In the genomic region with DNA sequence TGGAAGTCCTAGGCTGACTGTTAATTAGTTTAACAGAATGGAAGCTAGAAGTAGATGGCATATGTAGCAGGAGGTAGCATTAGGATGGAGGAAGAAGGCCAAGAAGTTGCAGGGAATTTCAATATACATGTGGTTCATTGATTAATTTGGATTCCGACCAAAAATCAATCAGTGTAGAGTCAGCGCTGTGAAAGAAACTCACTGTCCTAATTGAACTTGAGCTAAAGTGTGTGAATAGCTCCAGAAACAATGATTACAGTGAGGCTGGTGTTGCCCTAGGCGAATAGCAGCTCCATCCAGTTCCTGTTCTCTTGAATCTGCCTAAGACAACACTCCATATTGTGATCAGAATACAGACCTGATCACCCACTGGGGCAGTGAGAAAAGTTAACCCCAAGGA, we compare ENCODE assay signal across 26 mouse cellular contexts.
DNase-seq lines count a peak whose midpoint lies in the region; ATAC-seq and TF ChIP-seq lines count a peak whose summit lies in the region.
"Had no signal": no experiment of that assay in that cellular context is flagged by ENCODE, and none has a peak within 500 bp of the region (broad histone marks: within the 10 kb centered on the region; RNA-seq: fewer than 3 reads in every experiment).

No protein-coding gene starts in this region.

- peak; percentile 73 for ATAC-seq in hindbrain, embryonic 13.5 days (ENCODE audit: low FRiP score)
- no peak for ATAC-seq in hindbrain, embryonic 12.5 days (ENCODE audit: low FRiP score)
- ATAC-seq in midbrain, embryonic 16.5 days: peak; percentile 76
- no peak for ATAC-seq in midbrain, embryonic 13.5 days
- ATAC-seq in forebrain, embryonic 14.5 days: peak; percentile 92
- ATAC-seq in midbrain, postnatal 0 days (ENCODE audit: low FRiP score): no peak
- ATAC-seq: intestine, embryonic 15.5 days; Patski had no signal

- peak; percentile 79 for DNase-seq in forebrain, embryonic 14.5 days (ENCODE audit: low spot score)
- peak; percentile 63 for DNase-seq in midbrain, postnatal 0 days (ENCODE audit: low spot score)
- no peak for DNase-seq in right cerebral cortex, adult 18-20 months
- DNase-seq in kidney, postnatal 4 days: no peak
- DNase-seq: adrenal gland, adult 8-10 months; cerebellum, adult 18-20 months; cerebellum, postnatal 25 days; embryo, embryonic 11 days; heart, postnatal 4 days; kidney, adult 9 months; kidney, postnatal 14 days; liver, embryonic 13.5 days; lung, adult 2 months; right cerebral cortex, postnatal 25 days; spleen, adult 18-20 months had no signal

- no peak overlapping the region for H3K4me3 ChIP-seq in hindbrain, embryonic 13.5 days
- no peak overlapping the region for H3K4me3 ChIP-seq in hindbrain, embryonic 12.5 days
- no peak overlapping the region for H3K4me3 ChIP-seq in midbrain, embryonic 16.5 days (ENCODE audit: low read depth, low read length)
- H3K4me3 ChIP-seq in midbrain, embryonic 13.5 days (replicated peaks): no peak overlapping the region
- no peak overlapping the region for H3K4me3 ChIP-seq in forebrain, embryonic 14.5 days (ENCODE audit: low read depth, low read length)
- no peak overlapping the region for H3K4me3 ChIP-seq in midbrain, postnatal 0 days (ENCODE audit: low read depth, low read length)
- H3K4me3 ChIP-seq: embryonic facial prominence, embryonic 13.5 days; erythroblast, embryonic 14.5 days; heart, embryonic 10.5 days; intestine, embryonic 15.5 days; layer of hippocampus, adult 2 months; liver, embryonic 13.5 days; neural tube, embryonic 12.5 days had no signal

- no peaks in the 10 kb centered on the region for H3K27me3 ChIP-seq in hindbrain, embryonic 13.5 days
- no peaks in the 10 kb centered on the region for H3K27me3 ChIP-seq in hindbrain, embryonic 12.5 days
- H3K27me3 ChIP-seq in midbrain, embryonic 16.5 days (ENCODE audit: control insufficient read depth, insufficient read depth, low read depth, low read length): no peaks in the 10 kb centered on the region
- no peaks in the 10 kb centered on the region for H3K27me3 ChIP-seq in midbrain, embryonic 13.5 days
- H3K27me3 ChIP-seq in forebrain, embryonic 14.5 days (replicated peaks; ENCODE audit: control insufficient read depth, insufficient read depth, low read length): no peaks in the 10 kb centered on the region
- H3K27me3 ChIP-seq in midbrain, postnatal 0 days (ENCODE audit: insufficient read depth, low read length): no peaks in the 10 kb centered on the region
- H3K27me3 ChIP-seq: embryonic facial prominence, embryonic 13.5 days; intestine, embryonic 15.5 days; liver, embryonic 13.5 days; neural tube, embryonic 12.5 days had no signal

- H3K9ac ChIP-seq in hindbrain, embryonic 13.5 days: no peak overlapping the region
- no peak overlapping the region for H3K9ac ChIP-seq in hindbrain, embryonic 12.5 days
- no peak overlapping the region for H3K9ac ChIP-seq in midbrain, embryonic 16.5 days (ENCODE audit: low read depth, low read length)
- H3K9ac ChIP-seq in midbrain, embryonic 13.5 days (replicated peaks): no peak overlapping the region
- H3K9ac ChIP-seq in forebrain, embryonic 14.5 days (ENCODE audit: low read length): no peak overlapping the region
- H3K9ac ChIP-seq in midbrain, postnatal 0 days (replicated peaks; ENCODE audit: low read length, poor library complexity, severe bottlenecking): no peak overlapping the region
- H3K9ac ChIP-seq: embryonic facial prominence, embryonic 13.5 days; intestine, embryonic 15.5 days; liver, embryonic 13.5 days; neural tube, embryonic 12.5 days had no signal

- no peaks in the 10 kb centered on the region for H3K9me3 ChIP-seq in hindbrain, embryonic 13.5 days
- no peaks in the 10 kb centered on the region for H3K9me3 ChIP-seq in hindbrain, embryonic 12.5 days (replicated peaks)
- no peaks in the 10 kb centered on the region for H3K9me3 ChIP-seq in midbrain, embryonic 16.5 days (replicated peaks; ENCODE audit: control insufficient read depth, low read length, poor library complexity, severe bottlenecking)
- no peaks in the 10 kb centered on the region for H3K9me3 ChIP-seq in midbrain, embryonic 13.5 days
- H3K9me3 ChIP-seq in forebrain, embryonic 14.5 days (replicated peaks; ENCODE audit: control insufficient read depth, low read length): no peaks in the 10 kb centered on the region
- no peaks in the 10 kb centered on the region for H3K9me3 ChIP-seq in midbrain, postnatal 0 days (ENCODE audit: low read length)
- H3K9me3 ChIP-seq: embryonic facial prominence, embryonic 13.5 days; heart, embryonic 10.5 days; intestine, embryonic 15.5 days; liver, embryonic 13.5 days; neural tube, embryonic 12.5 days had no signal

- H3K36me3 ChIP-seq in hindbrain, embryonic 13.5 days: no peaks in the 10 kb centered on the region
- no peaks in the 10 kb centered on the region for H3K36me3 ChIP-seq in hindbrain, embryonic 12.5 days
- no peaks in the 10 kb centered on the region for H3K36me3 ChIP-seq in midbrain, embryonic 16.5 days (ENCODE audit: control insufficient read depth, insufficient read depth, low read length)
- H3K36me3 ChIP-seq in midbrain, embryonic 13.5 days: no peaks in the 10 kb centered on the region
- no peaks in the 10 kb centered on the region for H3K36me3 ChIP-seq in forebrain, embryonic 14.5 days (ENCODE audit: control insufficient read depth, insufficient read depth, low read length)
- H3K36me3 ChIP-seq in midbrain, postnatal 0 days (ENCODE audit: insufficient read depth, low read length): no peaks in the 10 kb centered on the region
- H3K36me3 ChIP-seq: embryonic facial prominence, embryonic 13.5 days; heart, embryonic 10.5 days; intestine, embryonic 15.5 days; liver, embryonic 13.5 days; neural tube, embryonic 12.5 days had no signal

- H3K4me2 ChIP-seq in hindbrain, embryonic 13.5 days: no peak overlapping the region
- no peak overlapping the region for H3K4me2 ChIP-seq in hindbrain, embryonic 12.5 days (replicated peaks)
- H3K4me2 ChIP-seq in midbrain, embryonic 16.5 days (ENCODE audit: low read length): no peak overlapping the region
- H3K4me2 ChIP-seq in midbrain, embryonic 13.5 days (replicated peaks): no peak overlapping the region
- no peak overlapping the region for H3K4me2 ChIP-seq in forebrain, embryonic 14.5 days (ENCODE audit: low read length)
- H3K4me2 ChIP-seq in midbrain, postnatal 0 days (ENCODE audit: low read depth, low read length, poor library complexity, severe bottlenecking): no peak overlapping the region
- H3K4me2 ChIP-seq: embryonic facial prominence, embryonic 13.5 days; intestine, embryonic 15.5 days; liver, embryonic 13.5 days; neural tube, embryonic 12.5 days had no signal

- no peak for TF ChIP-seq CTCF in midbrain, postnatal 0 days (IDR thresholded peaks at IDR 0.05)

- 75% methylated on average over 3 of the region's 3 CpGs for WGBS in hindbrain, embryonic 13.5 days
- 78% methylated on average over 3 of the region's 3 CpGs for WGBS in hindbrain, embryonic 12.5 days
- 73% methylated on average over 3 of the region's 3 CpGs for WGBS in midbrain, embryonic 16.5 days
- WGBS in midbrain, embryonic 13.5 days: 79% methylated on average over 3 of the region's 3 CpGs
- 52% methylated on average over 3 of the region's 3 CpGs for WGBS in forebrain, embryonic 14.5 days
- WGBS in midbrain, postnatal 0 days: 65% methylated on average over 3 of the region's 3 CpGs

- H3K27ac ChIP-seq in hindbrain, embryonic 13.5 days: no peak overlapping the region
- no peak overlapping the region for H3K27ac ChIP-seq in hindbrain, embryonic 12.5 days
- no peak overlapping the region for H3K27ac ChIP-seq in midbrain, embryonic 16.5 days (ENCODE audit: low read length)
- no peak overlapping the region for H3K27ac ChIP-seq in midbrain, embryonic 13.5 days
- H3K27ac ChIP-seq in forebrain, embryonic 14.5 days (ENCODE audit: low read depth, low read length): no peak overlapping the region
- no peak overlapping the region for H3K27ac ChIP-seq in midbrain, postnatal 0 days (ENCODE audit: low read depth, low read length)
- H3K27ac ChIP-seq: embryonic facial prominence, embryonic 13.5 days; heart, embryonic 10.5 days; intestine, embryonic 15.5 days; layer of hippocampus, adult 2 months; liver, embryonic 13.5 days; neural tube, embryonic 12.5 days had no signal

- H3K4me1 ChIP-seq in hindbrain, embryonic 13.5 days (replicated peaks): no peaks in the 10 kb centered on the region
- no peaks in the 10 kb centered on the region for H3K4me1 ChIP-seq in hindbrain, embryonic 12.5 days
- no peaks in the 10 kb centered on the region for H3K4me1 ChIP-seq in midbrain, embryonic 16.5 days (ENCODE audit: control insufficient read depth, insufficient read depth, low read length)
- no peaks in the 10 kb centered on the region for H3K4me1 ChIP-seq in midbrain, embryonic 13.5 days (replicated peaks)
- no peaks in the 10 kb centered on the region for H3K4me1 ChIP-seq in forebrain, embryonic 14.5 days (ENCODE audit: control insufficient read depth, insufficient read depth, low read length)
- no peaks in the 10 kb centered on the region for H3K4me1 ChIP-seq in midbrain, postnatal 0 days (ENCODE audit: insufficient read depth, low read length)
- H3K4me1 ChIP-seq: embryonic facial prominence, embryonic 13.5 days; heart, embryonic 10.5 days; intestine, embryonic 15.5 days; liver, embryonic 13.5 days; neural tube, embryonic 12.5 days had no signal

Comparison
In these comparisons a context has a peak if more than half of its experiments do, and no peak if none do; other contexts are left out.
1. ATAC-seq: peak in hindbrain, embryonic 13.5 days (single experiment), midbrain, embryonic 16.5 days (single experiment) and forebrain, embryonic 14.5 days (single experiment); none in hindbrain, embryonic 12.5 days (single experiment), midbrain, embryonic 13.5 days (single experiment) and midbrain, postnatal 0 days (single experiment).
2. DNase-seq: peak in forebrain, embryonic 14.5 days (single experiment) and midbrain, postnatal 0 days (single experiment); none in right cerebral cortex, adult 18-20 months (single experiment) and kidney, postnatal 4 days (0 of 2).